Mouse (Mus musculus) hindlimb bud, embryonic 11.5 days (tissue): Measurements from ENCODE around the gene Faap20.

Experiments used
- DNase-seq: peaks from one replicate; pipeline ENCODE4 v3.0.0-alpha.2; 2012; ENCODE audit warnings: low read depth, low spot score; ENCODE audit errors: extremely low spot score

Faap20 gene

GRCm38 (mm10) chr4:155283001-155283503 lies 33.5 kb downstream of the Faap20 start:
- DNase-seq, result no peak

DNA sequence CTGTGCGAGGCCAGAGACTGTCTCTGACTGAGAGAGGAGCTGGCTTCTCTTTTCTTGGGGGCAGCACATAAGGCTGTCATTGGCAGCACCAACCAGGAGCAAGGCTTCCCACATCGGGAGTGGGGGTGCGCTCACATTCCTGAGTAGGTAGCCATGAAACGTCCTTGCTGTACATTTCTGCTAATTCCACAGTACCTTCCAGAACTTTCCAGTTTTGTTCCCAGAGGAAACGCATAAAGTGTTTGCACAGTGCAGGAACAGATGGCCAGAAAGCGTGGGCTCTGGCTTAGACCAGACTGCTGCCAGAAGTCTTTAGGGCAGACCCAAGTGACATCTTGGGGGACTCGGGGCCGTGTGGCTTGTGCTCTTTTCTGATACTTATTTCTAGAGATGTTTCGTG lies 34.0 kb downstream of the Faap20 start:
- no peak for DNase-seq

DNA sequence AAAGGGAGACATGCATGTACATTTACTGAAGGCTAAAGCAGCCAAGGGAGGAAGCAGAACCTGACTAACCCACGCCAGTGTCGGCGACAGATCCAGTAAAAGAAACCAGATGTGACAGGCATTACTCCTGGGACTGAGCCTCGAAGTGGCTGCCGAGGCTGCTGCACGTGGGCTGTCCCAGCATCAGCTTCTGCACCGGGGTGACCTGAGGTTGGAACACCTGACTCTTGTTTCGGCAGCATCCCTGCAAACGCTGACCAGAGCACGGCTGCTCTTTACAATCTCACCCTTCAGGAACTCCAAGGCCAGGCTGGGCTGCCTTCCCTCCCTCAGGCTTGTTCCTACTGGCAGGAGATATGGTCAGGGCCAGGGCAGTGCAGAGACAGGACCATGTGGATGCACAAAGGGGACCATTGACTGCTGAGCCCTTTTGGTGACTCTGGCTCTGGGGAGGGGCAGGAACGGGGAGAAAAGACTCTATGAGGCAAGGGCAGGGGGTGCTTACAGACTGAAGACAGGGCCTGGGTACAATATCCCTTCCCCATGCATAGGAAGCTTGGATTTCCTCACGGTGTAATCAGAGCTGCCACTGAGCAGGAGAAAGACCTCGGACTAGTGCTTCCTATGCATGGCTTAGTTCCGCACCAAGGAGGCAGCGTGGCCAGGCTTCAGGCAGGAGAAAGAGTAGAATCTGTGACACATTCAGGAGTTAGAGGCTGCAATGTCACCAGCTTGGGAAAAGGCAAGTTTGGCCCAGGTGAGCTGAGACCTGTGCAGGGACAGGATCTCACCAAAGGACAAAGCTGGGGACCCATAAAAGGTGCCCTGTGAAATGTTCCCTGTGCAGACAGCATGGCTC lies 35.1 kb downstream of the Faap20 start:
- no peak for DNase-seq

- DNase-seq, result no peak
Measured at GRCm38 (mm10) chr4:155286090-155286489, 36.5 kb downstream of the Faap20 start.

- no peak for DNase-seq
Measured at GRCm38 (mm10) chr4:155287713-155288112, 38.1 kb downstream of the Faap20 start.

DNA sequence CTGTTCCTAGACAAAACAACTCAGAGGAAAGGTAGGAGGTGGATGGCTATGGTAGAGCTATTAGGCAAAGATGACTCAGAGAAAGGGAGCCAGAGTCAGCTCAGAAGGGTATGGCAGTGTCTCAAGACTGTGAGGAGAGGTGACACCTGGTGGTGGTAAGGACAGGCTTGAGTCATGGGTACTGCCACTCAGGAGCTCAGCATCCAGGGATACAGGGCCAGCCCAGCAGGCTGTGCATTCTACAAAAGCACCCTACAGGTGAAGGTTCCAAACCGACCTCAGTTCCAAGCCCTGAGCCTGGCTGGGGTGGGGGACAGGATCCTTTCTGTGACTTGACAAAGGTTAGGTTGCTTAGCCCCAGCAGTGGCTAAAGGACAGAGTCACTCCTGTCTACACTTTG lies 39.0 kb downstream of the Faap20 start:
- no peak for DNase-seq

- DNase-seq, result no peak
Measured at GRCm38 (mm10) chr4:155290045-155290444, 40.4 kb downstream of the Faap20 start.

- no peak for DNase-seq
Measured at GRCm38 (mm10) chr4:155292863-155293262, 43.3 kb downstream of the Faap20 start.

- no peak for DNase-seq
Measured at GRCm38 (mm10) chr4:155294381-155294780, 44.8 kb downstream of the Faap20 start.

- DNase-seq, result no peak
Measured at GRCm38 (mm10) chr4:155295026-155295590, 45.5 kb downstream of the Faap20 start.

GRCm38 (mm10) chr4:155295996-155296395 lies 46.4 kb downstream of the Faap20 start:
- no peak for DNase-seq

DNA sequence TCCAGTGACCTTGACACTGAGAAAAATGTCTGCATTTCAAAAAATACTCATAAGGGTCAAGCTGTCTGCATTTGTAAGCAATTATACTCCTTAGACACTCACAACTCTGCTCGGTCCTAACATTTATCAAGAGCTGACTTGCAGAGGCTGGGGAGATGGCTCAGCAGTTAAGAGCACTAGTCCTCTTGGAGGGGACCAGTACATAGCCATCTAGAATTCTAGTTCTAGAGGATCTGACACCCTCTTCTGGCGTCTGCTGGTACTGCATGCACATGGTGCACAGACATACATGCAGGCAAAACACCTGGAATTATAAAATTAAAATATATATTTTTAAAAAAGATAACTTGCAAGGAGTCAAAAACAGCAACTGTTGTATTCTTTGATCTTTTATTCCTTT lies 47.5 kb downstream of the Faap20 start:
- no peak for DNase-seq

- no peak for DNase-seq
Measured at GRCm38 (mm10) chr4:155298826-155299225, 49.2 kb downstream of the Faap20 start.

- DNase-seq, result no peak
Measured at GRCm38 (mm10) chr4:155300421-155301097, 51.0 kb downstream of the Faap20 start.

DNA sequence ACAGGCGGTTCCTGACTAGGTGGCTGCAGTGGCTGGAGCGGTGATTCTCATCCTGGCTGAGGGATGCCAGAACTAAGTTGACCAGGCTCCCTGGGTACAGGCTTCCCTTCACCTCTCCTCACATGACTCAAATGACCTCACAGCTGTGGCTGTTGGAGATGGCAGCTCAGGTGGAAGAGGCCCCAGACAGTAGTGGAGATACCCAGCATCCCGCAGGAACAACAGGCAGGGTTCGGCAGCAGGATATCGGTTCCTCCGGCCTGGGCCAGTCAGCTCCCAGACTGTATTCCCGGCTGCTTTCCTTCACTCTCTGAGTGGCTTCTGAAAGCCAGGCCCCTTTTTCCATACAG lies 51.5 kb downstream of the Faap20 start:
- no peak for DNase-seq

- DNase-seq, result no peak
Measured at GRCm38 (mm10) chr4:155301965-155302364, 52.4 kb downstream of the Faap20 start.

- DNase-seq, result no peak
Measured at GRCm38 (mm10) chr4:155304508-155305096, 55.0 kb downstream of the Faap20 start.

GRCm38 (mm10) chr4:155305531-155306031 lies 56.0 kb downstream of the Faap20 start:
- DNase-seq, result no peak
